Mouse (Mus musculus) heart, adult 9 months (tissue): Measurements from ENCODE around the gene Nlrp14.
"Not testable (repeated sequence)": the region's sequence is repeated elsewhere in the genome, so short reads cannot be mapped to it uniquely, and the experiment has no call there.

Source experiments
- DNase-seq, 2 experiments: peaks; one replicate each; pipeline ENCODE4 v3.0.0; 2022; ENCODE audit warnings: low spot score in 2 of 2

Nlrp14 gene

DNA sequence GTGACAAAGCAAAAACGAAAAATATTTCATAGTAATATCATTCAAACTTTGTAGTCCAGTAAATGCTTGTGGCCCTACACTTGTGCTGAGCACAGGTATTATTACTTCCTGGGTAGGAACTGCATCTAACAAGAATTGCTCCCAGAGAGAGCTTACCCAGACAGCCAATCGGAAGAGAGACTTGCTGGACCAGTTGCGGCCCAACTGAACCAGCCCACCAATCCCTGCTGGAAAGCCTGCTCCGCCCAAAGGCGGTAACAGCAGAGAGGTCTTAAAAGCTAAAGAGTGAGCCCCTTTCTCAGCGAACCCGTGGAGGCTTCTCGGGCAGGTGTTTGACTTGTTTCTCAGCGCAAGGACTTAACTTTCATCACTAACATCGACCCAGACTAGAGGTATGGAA lies at the start of gene Nlrp14:
Gene Nlrp14 (plus strand): TSS at position 301 of the 400 bp plus-strand sequence.
- no peak for DNase-seq

DNA sequence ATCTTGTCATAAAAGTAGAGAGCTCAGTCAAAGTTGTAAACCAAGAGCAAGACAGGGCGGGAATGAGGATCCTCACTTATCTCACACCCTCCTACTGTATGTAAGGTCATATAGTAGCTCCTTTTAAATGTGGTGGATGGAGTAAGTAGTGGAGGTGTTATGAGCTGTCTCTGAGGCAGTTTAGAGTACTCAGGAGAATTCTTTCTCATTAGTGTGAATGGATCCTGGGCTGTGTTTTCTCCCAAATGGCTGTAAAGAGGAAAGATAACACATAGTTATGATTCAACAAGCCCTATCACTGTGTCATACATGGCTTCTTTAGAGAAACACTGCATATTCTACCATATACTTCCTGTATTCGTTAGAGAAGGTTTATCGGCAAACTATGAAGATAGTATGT lies 35.8 kb upstream of the Nlrp14 start, which contains the start of gene Olfr715:
Gene Olfr715 (minus strand): TSS at position 101 of the 400 bp plus-strand sequence.
- not testable (repeated sequence) for DNase-seq

DNA sequence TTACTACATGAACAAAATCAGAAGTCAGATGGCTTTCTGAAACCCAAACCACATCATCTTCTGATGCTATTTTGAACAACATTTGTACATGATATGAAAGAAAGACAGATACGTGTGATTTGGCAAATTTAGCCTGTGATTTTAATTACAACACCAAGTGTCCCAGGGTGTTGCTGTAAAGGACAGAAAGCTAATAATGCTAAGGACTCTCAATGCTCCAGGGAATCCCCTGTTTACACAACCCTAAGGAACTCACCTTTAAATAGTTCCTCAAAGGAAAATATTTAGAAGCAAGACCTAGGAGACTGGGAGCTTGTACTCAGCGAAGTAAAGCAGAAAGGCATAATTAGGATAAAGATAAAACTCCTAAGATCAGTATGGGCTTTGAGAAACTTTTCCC lies 28.8 kb upstream of the Nlrp14 start, which contains the start of gene Olfr716:
Gene Olfr716 (plus strand): TSS at position 301 of the 400 bp plus-strand sequence.
- DNase-seq, result not testable (repeated sequence)

GRCm38 (mm10) chr7:107180406-107180805 lies 13.6 kb downstream of the Nlrp14 start:
- no peak for DNase-seq

DNA sequence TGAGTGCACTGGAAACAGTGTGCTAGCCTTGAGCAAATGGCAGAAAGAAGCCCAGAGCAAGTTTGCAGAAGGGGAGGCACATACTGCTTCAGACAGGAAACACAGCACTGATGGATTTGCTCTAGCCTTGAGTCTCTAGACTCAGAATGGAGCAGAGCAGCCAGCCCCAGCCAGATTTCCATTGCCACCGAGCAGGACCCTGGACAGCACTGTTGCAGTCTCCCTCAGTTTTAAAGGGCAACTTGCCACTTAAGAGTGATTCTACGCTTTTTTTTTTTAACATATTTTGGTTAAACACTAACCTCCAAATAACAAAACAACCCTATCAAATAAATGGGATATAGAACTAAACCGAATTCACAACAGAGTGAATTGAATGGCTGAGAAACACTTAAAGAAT lies 35.0 kb downstream of the Nlrp14 start:
- no peak for DNase-seq

DNA sequence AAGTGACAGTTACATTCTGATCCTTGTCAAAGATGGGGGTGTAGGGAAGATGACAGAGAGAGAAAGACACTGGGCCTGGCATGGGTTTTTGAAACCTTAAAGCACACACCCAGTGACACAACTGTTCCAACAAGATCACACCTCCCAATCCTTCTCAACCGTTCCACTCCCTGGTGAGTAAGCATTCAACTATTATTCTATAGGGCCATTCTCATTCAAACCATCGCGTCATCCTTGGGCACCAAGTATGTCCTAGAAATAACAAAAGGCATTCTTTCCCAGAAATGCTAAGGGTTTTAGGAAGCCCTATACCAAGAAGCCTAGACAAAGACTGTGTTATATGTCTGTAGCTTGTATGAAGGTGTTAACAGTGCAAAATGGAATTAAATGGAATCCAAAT lies 41.1 kb downstream of the Nlrp14 start:
- DNase-seq, result no peak

DNA sequence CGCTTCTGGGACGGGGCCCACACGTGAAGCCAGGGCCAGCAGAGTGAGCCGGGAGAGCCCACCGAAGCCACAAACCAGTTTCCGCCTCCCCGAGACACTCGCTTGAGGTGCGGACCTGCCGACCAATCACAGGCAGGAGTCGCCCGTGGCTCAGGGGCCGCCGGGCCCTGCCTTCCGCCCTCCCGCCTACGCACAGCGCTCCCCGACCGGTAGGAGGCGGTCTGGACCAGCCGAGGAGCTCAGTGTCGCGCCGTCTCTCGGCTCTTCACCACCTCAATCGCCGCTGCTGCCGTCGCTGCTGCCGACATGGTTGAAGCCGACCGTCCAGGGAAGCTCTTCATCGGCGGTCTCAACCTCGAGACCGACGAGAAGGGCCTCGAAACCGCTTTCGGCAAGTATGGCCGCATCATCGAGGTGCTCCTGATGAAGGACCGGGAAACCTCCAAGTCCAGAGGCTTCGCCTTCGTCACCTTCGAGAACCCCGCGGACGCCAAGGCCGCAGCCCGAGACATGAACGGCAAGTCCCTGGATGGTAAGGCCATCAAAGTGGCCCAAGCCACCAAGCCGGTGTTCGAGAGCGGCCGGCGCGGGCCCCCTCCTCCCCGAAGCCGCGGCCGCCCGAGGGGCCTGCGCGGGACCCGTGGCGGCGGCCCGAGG lies 42.5 kb downstream of the Nlrp14 start, which contains the start of gene Rbmxl2:
Gene Rbmxl2 (plus strand): TSS at position 242 of the 657 bp plus-strand sequence.
- DNase-seq, result no peak

DNA sequence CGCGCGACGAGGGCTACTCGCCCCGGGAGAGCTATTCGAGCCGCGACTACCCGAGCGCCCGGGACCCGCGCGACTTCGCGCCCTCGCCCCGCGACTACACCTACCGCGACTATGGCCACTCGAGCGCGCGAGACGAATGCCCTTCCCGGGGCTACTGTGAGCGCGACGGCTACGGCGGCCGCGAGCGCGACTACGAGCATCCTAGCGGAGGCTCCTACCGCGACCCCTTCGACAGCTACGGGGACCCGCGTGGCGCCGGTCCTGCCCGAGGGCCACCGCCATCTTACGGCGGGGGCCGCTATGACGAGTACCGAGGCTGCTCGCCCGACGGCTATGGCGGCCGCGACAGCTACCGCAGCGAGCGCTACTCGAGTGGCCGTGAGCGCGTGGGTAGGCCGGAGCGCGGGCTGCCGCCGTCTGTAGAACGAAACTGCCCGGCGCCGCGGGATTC lies 43.4 kb downstream of the Nlrp14 start:
- no peak for DNase-seq

- DNase-seq, result no peak
These were observed 48.9 kb downstream of the Nlrp14 start for GRCm38 (mm10) chr7:107215723-107216122.

DNA sequence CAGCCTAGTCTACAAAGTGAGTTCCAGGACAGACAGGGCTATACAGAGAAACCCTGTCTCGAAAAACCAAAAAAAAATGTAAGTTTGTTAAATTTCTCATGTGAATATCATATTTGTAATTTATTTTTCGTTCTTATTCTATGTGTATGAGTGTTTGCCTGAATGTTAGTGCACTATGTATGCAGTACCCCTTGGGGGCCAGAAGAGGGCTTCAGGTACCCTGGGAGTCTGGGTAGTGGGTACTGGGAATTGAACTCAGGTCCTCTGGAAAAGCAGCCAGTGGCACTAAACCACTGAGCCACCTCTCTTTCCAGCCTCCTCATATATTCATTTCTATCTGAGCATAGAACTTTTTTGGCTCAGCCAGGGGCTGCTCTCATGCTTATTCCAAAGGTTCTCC lies 50.1 kb downstream of the Nlrp14 start:
- no peak for DNase-seq

- no peak for DNase-seq
These were observed 70.1 kb downstream of the Nlrp14 start for GRCm38 (mm10) chr7:107236854-107237253.

DNA sequence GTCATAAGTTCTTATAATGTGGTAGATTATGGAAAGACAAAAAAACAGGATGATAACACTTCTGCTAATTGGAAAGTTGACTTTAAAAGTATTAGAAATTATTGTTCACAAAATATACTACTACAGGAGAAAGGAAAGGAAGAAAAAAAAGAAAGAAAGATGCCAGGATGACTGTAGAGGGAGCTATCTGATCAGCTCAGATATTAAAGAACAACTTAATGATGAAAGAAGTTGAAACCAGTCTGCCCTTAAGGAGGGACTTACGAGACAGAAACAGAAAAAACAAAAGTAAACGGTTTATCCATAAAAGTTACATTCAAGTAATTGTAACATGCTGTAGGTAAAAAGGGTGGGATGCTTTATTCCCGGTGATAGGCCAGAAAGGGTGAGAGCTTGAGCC lies 70.7 kb downstream of the Nlrp14 start:
- DNase-seq, result no peak

GRCm38 (mm10) chr7:107241371-107241883 lies 74.6 kb downstream of the Nlrp14 start:
- no peak for DNase-seq
